ENCODE assay signal across 8 mouse cellular contexts in genomic region chr16:84834344-84834743, GRCm38 (mm10). TPM values are rescaled to one million over a fixed set of nuclear protein-coding genes. Genes with fewer than 3 reads are reported as not detected.
DNase-seq lines count a peak whose midpoint lies in the region; ATAC-seq and TF ChIP-seq lines count a peak whose summit lies in the region.

No protein-coding gene starts in this region.

- peak overlapping the region; percentile 99 for H3K9ac ChIP-seq in lung, embryonic 14.5 days
- H3K9ac ChIP-seq in embryonic facial prominence, embryonic 13.5 days: peak overlapping the region; percentile 97
- peak overlapping the region; percentile 96 for H3K9ac ChIP-seq in intestine, embryonic 14.5 days (ENCODE audit: low read length)

- no peak for TF ChIP-seq CTCF in lung, embryonic 14.5 days (IDR thresholded peaks at IDR 0.05; ENCODE audit: low read depth)

- peak overlapping the region; percentile 72 for H3K4me2 ChIP-seq in lung, embryonic 14.5 days
- H3K4me2 ChIP-seq in embryonic facial prominence, embryonic 13.5 days: peak overlapping the region; percentile 74
- peak overlapping the region; percentile 73 for H3K4me2 ChIP-seq in intestine, embryonic 14.5 days (ENCODE audit: low read length)
- H3K4me2 ChIP-seq in myocyte (ENCODE audit: low read depth): peak overlapping the region; percentile 69

- peaks cover 42% of the 10 kb centered on the region for H3K36me3 ChIP-seq in lung, embryonic 14.5 days (ENCODE audit: insufficient read depth)
- H3K36me3 ChIP-seq in embryonic facial prominence, embryonic 13.5 days: peaks cover 31% of the 10 kb centered on the region
- peaks cover 38% of the 10 kb centered on the region for H3K36me3 ChIP-seq in intestine, embryonic 14.5 days (ENCODE audit: control insufficient read depth, insufficient read depth, low read length)
- peaks cover 13% of the 10 kb centered on the region for H3K36me3 ChIP-seq in myocyte (ENCODE audit: control insufficient read depth, insufficient read depth)

- H3K4me3 ChIP-seq in lung, embryonic 14.5 days (ENCODE audit: low read depth, low read length): peak overlapping the region; percentile 92
- peak overlapping the region; percentile 94 for H3K4me3 ChIP-seq in embryonic facial prominence, embryonic 13.5 days
- H3K4me3 ChIP-seq in intestine, embryonic 14.5 days (ENCODE audit: low read depth, low read length): peak overlapping the region; percentile 67
- H3K4me3 ChIP-seq in myocyte: peak overlapping the region; percentile 90

- WGBS in lung, embryonic 14.5 days: under 1% methylated on average over 22 of the region's 22 CpGs
- WGBS in embryonic facial prominence, embryonic 13.5 days: 1% methylated on average over 22 of the region's 22 CpGs
- WGBS in intestine, embryonic 14.5 days: 1% methylated on average over 22 of the region's 22 CpGs

- H3K27ac ChIP-seq in lung, embryonic 14.5 days (ENCODE audit: low read depth): peak overlapping the region; percentile 98
- H3K27ac ChIP-seq in embryonic facial prominence, embryonic 13.5 days: peak overlapping the region; percentile 98
- peak overlapping the region; percentile 98 for H3K27ac ChIP-seq in intestine, embryonic 14.5 days (ENCODE audit: low read depth)

- H3K4me1 ChIP-seq in lung, embryonic 14.5 days (ENCODE audit: insufficient read depth): no peaks in the 10 kb centered on the region
- H3K4me1 ChIP-seq in embryonic facial prominence, embryonic 13.5 days: peaks cover 20% of the 10 kb centered on the region
- H3K4me1 ChIP-seq in intestine, embryonic 14.5 days (replicated peaks; ENCODE audit: control insufficient read depth, insufficient read depth, low read length): peaks cover 4% of the 10 kb centered on the region; the same call in 1 of the 2 replicates

- TF ChIP-seq POLR2A in myocyte (IDR thresholded peaks at IDR 0.05; ENCODE audit: insufficient read length, low read depth): no peak

- DNase-seq in lung, embryonic 14.5 days: peak; percentile 26
- DNase-seq in lung, postnatal 10 days: no peak
- no peak for DNase-seq in intestine, embryonic 14.5 days (ENCODE audit: low spot score)
- DNase-seq in thymus, postnatal 4 days: no peak
- no peak for DNase-seq in cerebellum, postnatal 10 days
- DNase-seq in cerebellum, adult 9-11 months: no peak

- H3K79me2 ChIP-seq in myocyte (ENCODE audit: control insufficient read depth, insufficient read depth): peaks cover 60% of the 10 kb centered on the region

- H3ac ChIP-seq in myocyte (ENCODE audit: control insufficient read depth, insufficient read length): peak overlapping the region; percentile 95

- H3K27me3 ChIP-seq in lung, embryonic 14.5 days (ENCODE audit: insufficient read depth, low read length): no peaks in the 10 kb centered on the region
- no peaks in the 10 kb centered on the region for H3K27me3 ChIP-seq in embryonic facial prominence, embryonic 13.5 days
- no peaks in the 10 kb centered on the region for H3K27me3 ChIP-seq in intestine, embryonic 14.5 days (replicated peaks; ENCODE audit: control insufficient read depth, insufficient read depth, low read length)
- no peaks in the 10 kb centered on the region for H3K27me3 ChIP-seq in myocyte (ENCODE audit: control insufficient read depth, insufficient read depth, insufficient read length)

- H3K9me3 ChIP-seq in lung, embryonic 14.5 days (ENCODE audit: low read depth, low read length): no peaks in the 10 kb centered on the region
- no peaks in the 10 kb centered on the region for H3K9me3 ChIP-seq in embryonic facial prominence, embryonic 13.5 days
- no peaks in the 10 kb centered on the region for H3K9me3 ChIP-seq in intestine, embryonic 14.5 days (ENCODE audit: control insufficient read depth, low read length)

- no peak for ATAC-seq in lung, embryonic 14.5 days (ENCODE audit: insufficient read depth)
- ATAC-seq in embryonic facial prominence, embryonic 13.5 days (ENCODE audit: insufficient number of reproducible peaks, insufficient read depth, low FRiP score, low TSS enrichment, low read depth): no peak
- ATAC-seq in intestine, embryonic 14.5 days (replicated peaks; ENCODE audit: low FRiP score, low TSS enrichment, low read depth): no peak

TF ChIP-seq in myocyte, 11 proteins besides CTCF, POLR2A, EP300 and RAD21:
- TF ChIP-seq TCF12 (IDR thresholded peaks at IDR 0.05; ENCODE audit: insufficient read depth, poor library complexity, severe bottlenecking) (no peak), REST (IDR thresholded peaks at IDR 0.05; ENCODE audit: insufficient read depth, insufficient read length) (no peak), MYOD1 (IDR thresholded peaks at IDR 0.05; ENCODE audit: control insufficient read depth in 1 of 3, insufficient read length in 2 of 3, low read depth in 2 of 3) (no peak), SRF (IDR thresholded peaks at IDR 0.05; ENCODE audit: control insufficient read depth, insufficient read length, low read depth) (no peak), MAX (IDR thresholded peaks at IDR 0.05; ENCODE audit: low read depth) (no peak), TCF3 (IDR thresholded peaks at IDR 0.05; ENCODE audit: insufficient read length, low read depth) (no peak), CEBPB (IDR thresholded peaks at IDR 0.05; ENCODE audit: insufficient read depth, poor library complexity, severe bottlenecking) (no peak), MYOG (IDR thresholded peaks at IDR 0.05; ENCODE audit: control insufficient read depth in 1 of 3, insufficient read depth in 1 of 3, insufficient read length in 2 of 3, low read depth in 2 of 3) (no peak), POLR2AphosphoS2 (IDR thresholded peaks at IDR 0.05; ENCODE audit: insufficient read length, low read depth) (no peak), USF1 (IDR thresholded peaks at IDR 0.05; ENCODE audit: low read depth) (no peak), E2F4 (IDR thresholded peaks at IDR 0.05; ENCODE audit: insufficient read depth) (no peak)

RNA-seq across cellular contexts. Expression of gene Gabpa, which starts 0.4 kb away (rescaled TPM):
- polyA plus RNA-seq in lung, embryonic 14.5 days (2014; fragmentation: Nextera tagmentation; extraction: Ambion mirVana): 47.4 and 47.5 TPM in 2 replicates
- 32.1 and 36.6 TPM in 2 replicates for polyA plus RNA-seq in embryonic facial prominence, embryonic 13.5 days (2015; fragmentation: Nextera tagmentation; extraction: Ambion mirVana)
- 31.9 and 38.5 TPM in 2 replicates for polyA plus RNA-seq in intestine, embryonic 14.5 days (2014; fragmentation: Nextera tagmentation; extraction: Ambion mirVana)
- polyA plus RNA-seq in myocyte (2012; fragmentation: generic; extraction: Trizol): 10.3 TPM

RNA-seq across cellular contexts. Expression of gene Atp5j, which starts 1.1 kb away (rescaled TPM):
- polyA plus RNA-seq in lung, embryonic 14.5 days (2014; fragmentation: Nextera tagmentation; extraction: Ambion mirVana): 842 and 905 TPM in 2 replicates
- 761 and 849 TPM in 2 replicates for polyA plus RNA-seq in embryonic facial prominence, embryonic 13.5 days (2015; fragmentation: Nextera tagmentation; extraction: Ambion mirVana)
- 917 and 1,004 TPM in 2 replicates for polyA plus RNA-seq in intestine, embryonic 14.5 days (2014; fragmentation: Nextera tagmentation; extraction: Ambion mirVana)
- 361 TPM for polyA plus RNA-seq in myocyte (2012; fragmentation: generic; extraction: Trizol)
